Mouse (Mus musculus) monocyte, adult 2 months (primary cell): ENCODE measurements around the gene Rhox3a2.
"Not testable (repeated sequence)": the region's sequence is repeated elsewhere in the genome, so short reads cannot be mapped to it uniquely, and the experiment has no call there.

Experiments used
- DNase-seq, 2 experiments: peaks; one replicate each; pipeline ENCODE4 v3.0.0; 2022; ENCODE audit warnings: low spot score in 2 of 2, low read depth in 1 of 2

Rhox3a2 gene

GRCm38 (mm10) chrX:37379728-37380127 lies at the start of gene Rhox3a2:
Gene Rhox3a2 (plus strand): TSS chrX:37380028.
- not testable (repeated sequence) for DNase-seq

GRCm38 (mm10) chrX:37390548-37390947 lies 10.7 kb downstream of the Rhox3a2 start, which contains the start of gene Rhox4a2:
Gene Rhox4a2 (plus strand): TSS chrX:37390848.
- DNase-seq = not testable (repeated sequence)

- not testable (repeated sequence) for DNase-seq
Measured at GRCm38 (mm10) chrX:37411767-37412166, 31.9 kb downstream of the Rhox3a2 start, which contains the start of gene Rhox2b. Gene Rhox2b (plus strand): TSS chrX:37412067.

GRCm38 (mm10) chrX:37432194-37432593 lies 52.4 kb downstream of the Rhox3a2 start, which contains the start of gene Rhox4b:
Gene Rhox4b (plus strand): TSS chrX:37432494.
- not testable (repeated sequence) for DNase-seq
